Mouse (Mus musculus): Measurements from ENCODE around the gene Ddb1. TPM values are rescaled to one million over a fixed set of nuclear protein-coding genes. Genes with fewer than 3 reads are reported as not detected.
A peak's percentile ranks its signal among the peaks of the same experiment; 100 is the strongest.

Ddb1 gene
- total RNA-seq, 2 experiments from 2014 or later, result 49.6 to 197 TPM

DNA sequence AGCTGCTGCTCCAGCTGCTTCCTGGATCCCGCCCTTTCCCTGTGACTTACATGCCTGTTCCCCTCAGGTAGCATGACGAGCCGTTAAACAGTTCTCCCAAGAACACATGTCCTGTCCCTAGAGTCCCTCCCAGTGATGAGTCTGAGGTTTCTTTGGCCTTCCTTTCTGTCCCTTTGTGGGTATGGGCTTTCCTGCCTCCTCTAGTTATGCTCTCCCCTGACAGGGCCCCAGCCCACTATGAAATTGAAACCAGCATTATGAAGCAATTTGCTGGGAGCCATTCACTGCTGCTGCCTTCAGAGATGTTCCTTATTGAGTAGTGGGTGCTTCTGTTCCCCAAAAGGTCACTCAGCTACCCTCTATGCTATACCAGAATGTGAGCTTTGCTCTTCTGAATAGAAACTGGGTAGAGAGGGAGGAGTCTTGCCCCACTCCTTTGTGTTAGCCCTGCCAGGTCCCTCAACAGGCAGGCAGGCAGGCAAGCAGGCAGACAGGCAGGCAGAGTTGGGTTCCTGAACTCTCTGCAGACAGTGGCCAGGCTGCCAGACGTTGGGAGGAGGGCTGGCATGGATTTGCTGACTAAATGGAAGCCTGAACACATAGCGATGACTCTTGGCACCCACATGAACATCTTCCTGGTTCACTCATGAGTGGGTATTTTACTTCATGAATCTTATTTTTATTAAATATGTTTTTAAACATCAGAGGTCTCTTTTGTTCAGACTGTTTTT is 15.8 kb upstream of the Ddb1 start:
- ATAC-seq (replicated peaks; ENCODE audit: low FRiP score, poor library complexity, severe bottlenecking), result no peak

DNA sequence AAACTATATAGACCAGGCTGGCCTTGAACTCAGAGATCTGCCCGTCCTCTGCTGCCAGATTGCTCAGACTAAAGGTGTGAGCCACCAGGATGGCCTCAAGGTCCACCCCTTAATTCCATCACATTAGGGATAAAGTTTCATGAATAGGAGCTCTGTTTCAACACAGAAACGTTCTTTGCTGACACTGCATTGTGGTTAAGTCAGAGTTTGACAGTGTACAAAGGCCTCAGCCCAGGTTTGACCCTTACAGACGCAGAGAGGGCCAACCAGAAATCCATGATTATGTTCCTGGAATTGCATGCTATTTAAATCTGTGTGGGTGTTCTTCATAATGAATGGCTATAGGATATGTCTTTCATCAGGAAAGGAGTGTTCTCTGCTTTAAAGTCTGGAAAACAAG is 14.8 kb upstream of the Ddb1 start:
- no peak for ATAC-seq (replicated peaks; ENCODE audit: low FRiP score, poor library complexity, severe bottlenecking)

DNA sequence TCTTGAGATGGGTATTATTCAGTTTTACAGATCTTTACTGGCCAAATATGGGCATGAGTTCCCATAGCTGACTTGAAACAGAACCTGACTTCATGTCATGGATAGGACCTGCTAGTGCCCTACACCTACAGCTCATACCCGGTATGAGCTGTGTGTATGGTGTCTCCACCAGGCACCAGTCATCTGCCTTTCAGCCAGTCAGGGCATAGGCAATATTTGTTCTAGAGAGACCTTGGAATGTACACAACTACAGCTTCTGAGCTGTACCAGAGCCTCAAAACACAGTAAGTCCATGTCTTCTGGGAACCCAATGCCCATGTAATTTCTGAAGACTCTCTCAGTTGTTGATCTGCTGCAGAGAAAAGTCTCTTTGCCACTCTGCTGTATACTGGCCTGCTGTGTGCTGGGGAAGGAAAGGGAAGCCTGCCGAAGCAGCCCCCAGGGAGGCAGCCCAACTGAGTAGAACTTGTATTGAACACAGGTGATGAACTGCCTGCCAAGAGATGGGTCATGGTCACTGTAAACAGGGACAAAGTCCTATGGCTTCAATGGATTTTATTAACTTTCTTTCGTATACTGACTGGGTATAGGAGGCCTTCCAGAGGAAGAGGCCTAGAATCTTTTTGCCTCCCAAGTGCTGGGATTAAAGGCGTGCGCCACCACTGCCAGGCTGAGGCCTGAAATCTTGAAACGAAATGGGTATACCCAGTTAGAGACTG is 13.3 kb upstream of the Ddb1 start:
- no peak for ATAC-seq (replicated peaks; ENCODE audit: low FRiP score, poor library complexity, severe bottlenecking)

DNA sequence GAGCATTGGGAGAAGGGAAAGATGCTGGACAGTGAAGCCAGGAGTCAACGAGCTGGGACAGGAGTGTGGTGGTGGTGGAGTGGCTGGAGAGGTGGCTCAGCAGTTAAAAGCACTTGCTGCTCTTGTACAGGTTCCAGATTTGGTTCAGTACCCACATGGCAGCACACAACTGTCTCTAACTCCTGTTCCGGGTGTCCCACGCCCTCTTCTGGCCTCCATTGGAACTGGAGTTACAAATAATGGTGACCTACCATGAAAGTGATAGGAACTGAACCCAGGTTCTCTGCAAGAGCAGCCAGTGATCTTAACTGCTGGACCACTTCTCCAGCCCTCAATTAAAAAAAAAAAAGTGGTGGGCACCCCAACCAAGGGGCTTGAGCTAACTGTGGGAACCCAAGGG is 6.9 kb upstream of the Ddb1 start:
- ATAC-seq (replicated peaks; ENCODE audit: low FRiP score, poor library complexity, severe bottlenecking), result no peak

DNA sequence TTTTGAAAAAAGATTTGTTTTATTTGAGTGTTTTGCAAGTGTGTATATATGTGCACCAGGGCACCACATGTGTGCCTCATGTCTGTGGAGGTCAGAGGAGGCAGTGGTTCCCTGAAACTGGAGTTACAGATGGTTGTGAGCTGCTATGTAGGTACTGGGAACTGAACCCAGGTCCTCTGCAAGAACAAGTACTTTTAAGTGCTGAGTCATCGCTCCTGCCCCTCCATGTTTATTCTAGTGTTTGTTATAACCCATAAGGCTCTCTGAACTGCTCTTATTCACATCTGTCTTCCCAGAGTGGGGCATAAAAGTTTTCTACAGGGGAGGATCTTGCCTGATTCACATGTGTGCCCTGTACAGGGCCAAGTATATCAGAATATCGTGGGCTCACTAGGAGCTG is 5.5 kb upstream of the Ddb1 start:
- no peak for ATAC-seq (replicated peaks; ENCODE audit: low FRiP score, poor library complexity, severe bottlenecking)

DNA sequence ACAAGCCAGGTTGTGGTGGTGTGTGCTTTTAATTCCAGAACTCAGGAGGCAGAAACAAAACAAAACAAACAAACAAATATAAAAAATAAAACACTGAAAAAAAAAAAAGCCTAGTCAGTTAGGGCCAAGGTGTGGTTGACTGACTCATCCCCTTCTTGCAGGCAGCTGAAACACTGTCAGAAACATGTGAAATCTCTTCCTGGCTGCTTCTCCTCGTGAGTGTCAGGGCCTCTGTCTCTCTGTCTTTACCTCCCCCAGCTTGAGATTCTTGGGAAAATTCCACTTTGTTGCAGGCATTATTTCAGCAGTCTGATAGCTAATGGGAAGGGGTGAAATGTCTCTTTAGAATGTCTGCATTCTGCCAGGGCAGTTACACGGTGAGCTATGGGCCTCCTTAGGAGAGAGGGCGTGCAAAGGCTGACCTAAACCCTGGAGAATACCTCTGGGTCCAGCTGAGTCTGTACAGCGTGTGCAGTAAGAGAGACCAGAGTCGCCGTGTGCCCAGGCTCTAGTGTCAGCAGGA is 2.8 kb upstream of the Ddb1 start:
- ATAC-seq (replicated peaks; ENCODE audit: low FRiP score, poor library complexity, severe bottlenecking), result no peak

DNA sequence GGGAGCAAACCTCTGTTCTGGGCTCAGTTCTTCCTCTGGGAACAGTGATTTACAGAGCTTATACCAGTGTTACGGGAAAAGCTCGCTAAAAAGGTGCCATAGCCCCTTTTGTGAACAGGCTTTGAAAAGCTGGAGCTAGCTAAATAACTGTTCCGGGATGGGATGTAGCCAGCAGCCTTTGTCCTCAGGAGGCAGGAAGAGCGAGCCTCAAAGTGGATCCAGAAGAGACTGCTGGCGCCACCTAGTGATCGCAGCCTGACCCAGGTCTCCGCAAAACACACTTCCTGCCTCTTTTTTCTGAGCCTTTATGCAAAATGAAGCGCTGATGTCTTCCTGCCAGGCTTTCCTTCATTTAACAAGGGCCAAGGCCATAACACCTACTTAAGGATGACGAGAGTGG is 2.3 kb upstream of the Ddb1 start:
- peak; percentile 53 for ATAC-seq (replicated peaks; ENCODE audit: low FRiP score, poor library complexity, severe bottlenecking)

DNA sequence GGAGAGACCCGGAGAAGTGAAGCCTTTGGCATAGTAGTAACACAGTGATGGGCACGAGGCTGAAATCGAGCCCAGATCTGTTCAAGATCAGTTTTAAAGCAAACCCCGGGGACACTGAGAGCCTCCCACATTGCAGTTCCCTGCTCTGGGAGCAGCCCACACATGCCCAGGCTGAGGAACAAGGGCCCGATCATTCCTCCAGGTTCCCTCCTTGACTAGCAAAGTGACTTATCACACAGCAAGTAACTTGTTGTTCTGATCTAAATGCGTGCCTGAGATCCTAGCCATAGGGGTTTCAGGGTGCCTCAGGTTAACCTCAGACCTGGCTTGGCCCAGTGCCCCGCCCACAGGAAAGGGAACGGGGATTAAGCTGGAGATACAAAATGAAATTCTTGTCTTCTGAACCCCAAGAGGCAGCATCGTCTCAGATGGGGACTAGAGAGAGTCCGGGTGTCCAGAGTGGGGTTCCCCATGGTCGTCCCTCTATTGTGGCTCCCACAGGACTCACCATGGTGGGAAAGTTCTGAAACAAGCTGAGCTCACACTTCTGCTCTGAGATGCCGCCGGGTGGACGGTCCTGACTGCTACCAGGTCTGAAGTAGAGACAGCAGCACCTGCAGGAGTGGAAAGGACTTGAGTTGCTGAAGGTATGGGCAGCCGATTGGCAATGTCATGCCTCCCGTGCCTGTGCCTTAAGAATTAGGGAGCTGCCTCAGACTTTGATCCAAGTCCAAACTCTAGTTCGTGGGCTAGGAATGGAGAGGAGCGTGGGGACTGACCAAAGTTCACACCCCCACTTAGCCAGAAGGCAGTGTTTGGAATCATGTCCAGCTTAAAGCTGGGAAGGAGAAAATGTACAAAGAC is 1.2 kb upstream of the Ddb1 start:
- no peak for ATAC-seq (replicated peaks; ENCODE audit: low FRiP score, poor library complexity, severe bottlenecking)

DNA sequence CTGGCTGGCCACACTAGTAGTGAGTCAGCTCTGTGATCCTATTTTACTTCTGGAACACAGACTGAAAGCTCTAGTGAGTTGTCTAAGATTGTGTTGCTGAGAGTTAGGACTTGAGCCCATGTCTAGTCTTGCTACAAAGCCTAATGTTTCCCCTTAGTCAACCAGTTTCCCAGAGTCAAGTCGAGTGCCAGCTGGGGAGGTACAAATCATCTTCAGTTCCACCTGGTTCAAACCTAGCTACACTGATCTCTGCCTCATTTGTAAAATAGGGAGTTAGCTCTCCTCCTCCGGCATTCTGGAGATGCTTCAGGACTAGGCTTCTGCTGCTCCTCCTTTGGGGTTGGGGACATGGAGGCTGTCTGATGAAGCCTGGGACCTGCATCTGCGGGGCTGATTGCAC is 593 bp upstream of the Ddb1 start:
- no peak for ATAC-seq (replicated peaks; ENCODE audit: low FRiP score, poor library complexity, severe bottlenecking)

DNA sequence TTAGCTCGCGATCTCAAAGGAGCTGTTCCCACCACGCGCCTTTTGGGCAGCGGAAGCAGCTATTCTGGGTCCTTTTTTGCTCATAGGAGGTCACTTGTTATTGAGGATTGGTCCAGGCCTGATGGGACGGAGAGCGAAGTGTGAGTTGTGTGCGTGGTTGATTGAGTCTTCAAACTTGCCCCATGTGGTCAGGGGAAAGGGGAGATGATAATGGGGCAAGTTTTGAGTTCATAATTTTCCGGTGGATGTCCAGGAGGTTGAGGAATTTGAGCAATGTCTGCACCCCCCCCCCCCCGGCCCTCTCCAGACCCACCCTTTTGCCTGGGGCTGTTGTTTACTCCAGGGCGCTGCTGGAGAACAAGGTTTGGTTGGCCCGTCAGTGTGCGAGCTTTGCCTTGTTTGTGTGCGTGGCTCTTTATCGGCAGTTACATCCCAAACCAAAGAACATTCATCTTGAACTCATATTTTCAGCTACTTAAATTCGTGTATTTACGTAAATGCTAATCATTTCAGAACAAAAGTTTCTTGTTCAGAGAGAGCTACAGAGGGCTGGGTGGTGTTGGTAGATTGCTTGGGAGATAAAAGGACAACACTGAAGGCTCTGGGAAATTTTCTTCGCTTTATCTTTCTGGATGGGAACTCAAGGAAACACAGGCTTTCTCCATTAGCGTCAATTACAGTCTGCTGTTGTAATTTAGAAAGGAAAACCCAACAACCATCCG is 935 bp downstream of the Ddb1 start:
- ATAC-seq (replicated peaks; ENCODE audit: low FRiP score, poor library complexity, severe bottlenecking), result no peak

DNA sequence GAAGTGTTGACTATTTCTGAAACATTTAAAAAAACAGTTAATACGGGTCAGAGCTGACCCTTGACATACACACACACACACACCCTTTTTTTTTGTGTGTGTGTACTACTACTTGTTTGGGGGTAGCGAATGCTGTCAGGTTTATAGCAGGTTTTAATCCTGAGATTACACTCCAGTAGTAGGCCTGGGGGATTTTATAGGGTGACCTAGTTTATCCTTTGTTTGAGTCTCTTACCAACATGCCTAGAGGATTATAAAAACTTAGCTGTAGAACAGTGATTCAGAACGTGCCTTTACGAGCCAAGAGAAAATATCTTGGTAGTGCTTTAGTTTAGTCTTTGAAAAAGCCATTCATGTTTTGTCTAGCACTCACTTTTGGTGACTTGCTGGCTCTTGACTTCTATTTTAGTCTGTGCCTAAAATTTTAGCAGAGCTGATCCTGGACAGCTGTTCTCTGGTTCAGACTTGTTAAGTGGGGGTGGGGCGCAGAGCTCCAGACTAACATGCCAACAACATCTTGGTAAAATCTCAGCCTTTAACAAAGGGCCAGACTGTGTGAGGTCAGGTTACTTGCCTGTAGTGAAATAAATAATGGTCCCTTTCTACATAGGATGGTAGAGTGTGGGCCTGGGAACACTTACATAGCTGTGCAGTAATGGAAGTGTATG is 3.6 kb downstream of the Ddb1 start:
- no peak for ATAC-seq (replicated peaks; ENCODE audit: low FRiP score, poor library complexity, severe bottlenecking)

DNA sequence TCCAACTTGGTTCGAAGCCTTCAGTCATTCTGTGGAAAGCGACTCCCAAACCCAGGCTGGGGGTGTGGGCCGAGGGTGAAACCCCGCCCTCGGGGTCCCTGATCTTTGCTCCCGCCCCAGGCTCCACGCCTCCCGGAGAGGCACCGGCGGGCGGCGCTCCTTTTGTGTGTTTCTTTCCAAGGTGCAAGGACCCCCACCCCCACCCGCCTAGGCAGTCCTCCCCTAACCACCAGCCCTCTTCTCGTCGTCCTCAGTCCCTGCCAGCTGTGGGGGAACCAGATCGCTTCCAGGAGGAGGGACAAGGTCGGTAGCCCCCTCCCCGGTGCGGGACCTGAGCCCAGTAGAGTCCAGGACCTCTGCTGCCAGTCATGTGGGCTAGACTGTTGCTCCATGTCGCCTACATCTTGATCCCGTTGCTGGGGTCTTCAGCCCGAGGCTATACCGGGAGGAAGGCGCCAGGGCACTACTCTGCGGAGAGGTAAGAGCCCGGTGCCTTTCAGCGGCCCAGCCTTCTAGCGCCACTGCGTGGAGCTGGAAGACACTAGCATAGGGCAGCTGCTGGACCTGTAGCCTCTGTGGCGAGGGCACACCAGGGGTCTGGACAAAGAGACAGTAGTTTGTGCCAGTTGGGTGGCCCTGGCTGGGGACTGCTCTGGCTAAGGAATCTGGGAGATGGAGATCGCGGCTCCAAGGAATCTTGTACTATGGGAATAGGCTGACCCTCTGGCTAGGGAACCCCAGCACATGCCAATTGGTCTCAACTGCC is 29.2 kb downstream of the Ddb1 start, which contains the start of gene Vwce:
Gene Vwce (plus strand): TSS at position 108 of the 766 bp plus-strand sequence.
- peak; percentile 88 for ATAC-seq (replicated peaks; ENCODE audit: low FRiP score, poor library complexity, severe bottlenecking)

DNA sequence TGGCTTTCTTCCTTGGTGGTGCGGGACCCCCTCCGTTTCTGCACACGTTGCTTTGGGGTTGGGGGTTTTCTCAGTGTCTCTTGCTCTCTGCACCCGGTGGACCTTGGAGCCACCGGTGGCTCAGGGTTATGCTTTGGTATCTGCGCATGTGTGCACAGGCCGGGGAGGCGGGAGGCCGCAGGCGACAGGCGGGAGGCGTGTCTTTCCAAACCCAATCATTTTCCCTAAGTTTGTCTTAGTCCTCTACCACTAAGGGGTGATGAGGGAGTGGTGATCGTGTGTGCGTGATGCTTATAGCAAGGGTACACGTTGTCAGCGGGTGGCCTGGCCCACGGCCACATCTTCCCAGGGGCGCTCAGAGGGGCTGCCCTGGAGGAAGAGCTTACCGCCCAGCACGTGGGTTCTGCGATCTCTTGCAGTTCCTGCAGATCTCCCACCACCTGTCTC is 29.8 kb downstream of the Ddb1 start:
- peak; percentile 80 for ATAC-seq (replicated peaks; ENCODE audit: low FRiP score, poor library complexity, severe bottlenecking)

DNA sequence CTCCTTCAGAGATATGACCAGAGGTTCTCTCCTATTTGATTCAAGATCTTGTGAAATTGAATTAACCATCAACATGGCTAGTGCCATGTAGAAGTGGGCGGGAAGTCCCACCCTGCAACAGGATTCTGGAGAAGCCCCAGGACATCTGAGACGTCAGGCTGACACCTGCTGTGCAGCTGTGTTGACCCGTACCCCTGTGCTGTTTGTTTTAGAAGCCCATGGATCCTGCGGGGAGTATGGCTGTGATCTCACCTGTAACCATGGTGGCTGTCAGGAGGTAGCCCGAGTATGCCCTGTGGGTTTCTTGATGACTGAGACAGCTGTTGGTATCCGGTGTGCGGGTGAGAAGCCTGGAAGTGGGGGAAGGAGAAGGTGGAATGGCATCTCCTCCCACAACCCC is 32.7 kb downstream of the Ddb1 start:
- ATAC-seq (replicated peaks; ENCODE audit: low FRiP score, poor library complexity, severe bottlenecking), result no peak

DNA sequence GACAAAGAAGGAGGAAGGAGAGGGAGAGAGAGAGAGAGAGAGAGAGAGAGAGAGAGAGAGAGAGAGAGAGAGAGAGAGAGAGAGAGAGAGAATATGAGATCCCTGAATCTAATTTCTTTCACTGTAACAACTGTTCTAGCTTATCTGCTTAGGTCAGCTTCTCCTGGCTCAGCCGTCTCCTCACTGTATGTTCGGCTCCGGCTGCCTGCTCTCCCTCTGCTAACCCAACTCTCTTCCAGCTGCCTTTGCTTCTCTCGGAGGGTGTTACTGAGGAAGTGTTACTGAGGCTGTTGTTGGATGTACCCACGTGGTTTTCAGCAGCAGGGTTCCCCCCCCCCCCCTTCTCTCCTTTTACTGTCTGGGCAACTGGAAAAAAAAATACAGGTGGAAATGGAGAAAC is 35.0 kb downstream of the Ddb1 start:
- ATAC-seq (replicated peaks; ENCODE audit: low FRiP score, poor library complexity, severe bottlenecking), result peak; percentile 63

DNA sequence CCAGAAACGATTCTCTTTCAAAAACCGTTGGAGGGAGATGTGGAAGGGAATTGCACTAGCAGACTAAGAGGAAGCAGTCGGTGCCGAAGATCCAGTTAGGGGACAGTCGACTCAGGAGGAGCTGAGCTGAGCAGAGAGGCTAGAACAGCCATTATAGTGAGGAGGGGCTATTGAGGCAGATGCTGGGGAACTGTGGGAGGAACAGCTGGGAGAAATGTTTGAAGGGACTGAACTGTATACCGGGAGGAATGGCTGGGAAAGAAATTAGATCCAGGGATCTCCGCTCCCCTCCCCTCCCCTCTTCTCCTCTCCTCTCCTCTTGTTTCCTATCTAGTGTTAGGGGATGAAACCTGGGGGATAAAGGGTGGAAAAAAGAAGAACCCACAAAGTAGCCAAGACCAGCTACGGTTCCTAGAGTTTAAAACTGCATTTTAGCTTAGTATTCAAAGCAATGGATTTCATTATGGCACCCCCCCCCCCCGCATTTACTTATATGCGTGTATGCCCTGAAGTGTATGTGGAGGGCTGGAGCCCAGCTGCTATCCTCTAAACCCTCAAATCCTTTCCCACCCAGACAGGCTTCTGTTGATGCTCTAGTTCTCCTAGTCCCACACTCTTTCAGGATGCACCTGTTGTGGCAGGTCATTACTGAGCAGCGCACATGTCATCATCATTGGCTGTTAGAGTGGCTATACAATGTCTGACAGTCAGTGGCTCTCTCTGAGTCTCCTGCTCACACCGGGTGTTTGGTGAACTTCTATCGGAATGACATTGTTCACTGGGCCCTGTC is 35.7 kb downstream of the Ddb1 start:
- ATAC-seq (replicated peaks; ENCODE audit: low FRiP score, poor library complexity, severe bottlenecking), result no peak

DNA sequence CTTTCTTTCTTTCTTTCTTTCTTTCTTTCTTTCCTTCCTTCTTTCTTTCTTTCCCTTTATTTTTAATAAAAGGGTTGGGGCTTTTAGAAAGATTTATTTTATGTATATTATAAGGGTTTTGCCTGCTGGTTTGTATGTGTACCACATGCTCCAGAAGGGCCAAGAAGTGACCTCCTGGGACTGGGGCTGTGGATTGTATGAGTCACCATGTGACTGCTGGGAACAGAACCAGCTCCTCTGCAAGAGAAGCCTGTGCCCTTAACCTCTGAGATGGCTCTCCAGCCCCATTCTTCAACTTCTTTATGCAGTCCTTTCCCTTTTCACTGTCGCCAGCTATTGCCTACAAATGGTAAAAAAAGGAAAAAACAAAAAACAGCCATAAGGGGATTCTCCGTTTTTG is 40.5 kb downstream of the Ddb1 start:
- no peak for ATAC-seq (replicated peaks; ENCODE audit: low FRiP score, poor library complexity, severe bottlenecking)

DNA sequence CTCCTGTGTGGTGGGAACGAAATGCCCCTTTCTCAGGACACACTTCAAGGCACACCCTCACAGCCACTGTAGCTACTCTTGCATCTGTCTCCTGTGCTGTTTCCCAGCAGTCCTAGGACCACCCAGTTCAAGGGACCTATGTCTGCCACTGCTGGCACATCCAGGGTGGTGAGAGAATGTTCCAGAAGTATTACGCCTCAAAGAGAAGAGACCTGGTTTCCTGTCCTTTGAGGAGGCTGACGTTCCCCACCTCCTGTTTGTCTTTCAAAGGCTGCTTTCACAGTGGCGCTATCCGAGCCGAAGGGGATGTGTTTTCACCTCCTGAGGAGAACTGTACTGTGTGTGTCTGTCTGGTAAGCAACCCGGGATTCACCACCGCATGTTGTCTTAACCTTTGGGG is 43.0 kb downstream of the Ddb1 start:
- ATAC-seq (replicated peaks; ENCODE audit: low FRiP score, poor library complexity, severe bottlenecking), result no peak

Data from erythroblast, adult 5-6 weeks (primary cell).